23 mouse cellular contexts compared by ENCODE assay signal in the genomic region with DNA sequence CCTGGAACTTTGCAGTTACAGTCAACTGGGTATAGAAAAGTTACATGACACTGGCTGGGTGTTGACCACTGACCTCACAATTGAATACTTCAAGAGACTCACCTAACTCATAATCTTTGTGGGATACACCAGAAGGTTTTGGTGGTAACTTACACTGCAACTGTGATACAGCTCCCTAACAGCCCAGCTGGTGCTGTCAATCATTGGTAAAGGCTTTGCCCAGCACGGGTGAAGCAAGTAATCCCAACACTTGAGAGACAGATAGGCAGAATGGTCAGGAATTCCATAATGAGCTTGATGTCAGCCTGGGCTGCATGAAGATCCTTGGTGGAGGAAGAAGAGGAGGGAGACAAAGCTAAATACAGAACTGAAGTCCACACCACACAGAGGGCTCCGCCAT. TPM values are rescaled to one million over a fixed set of nuclear protein-coding genes. Genes with fewer than 3 reads are reported as not detected.
A peak's percentile ranks its signal among the peaks of the same experiment; 100 is the strongest.
DNase-seq lines count a peak whose midpoint lies in the region; ATAC-seq and TF ChIP-seq lines count a peak whose summit lies in the region.
"Had no signal": no experiment of that assay in that cellular context is flagged by ENCODE, and none has a peak within 500 bp of the region (broad histone marks: within the 10 kb centered on the region; RNA-seq: fewer than 3 reads in every experiment).

No protein-coding gene starts in this region.

- no peak overlapping the region for H3K4me3 ChIP-seq in embryonic facial prominence, embryonic 14.5 days (ENCODE audit: low read depth, low read length)
- no peak overlapping the region for H3K4me3 ChIP-seq in embryonic facial prominence, embryonic 10.5 days
- H3K4me3 ChIP-seq in C2C12 (ENCODE audit: insufficient read depth, poor library complexity, severe bottlenecking) (no peak overlapping the region), myocyte (no peak overlapping the region)

- H3K79me3 ChIP-seq in C2C12 (ENCODE audit: low read depth) = no peaks in the 10 kb centered on the region

- H3K9me3 ChIP-seq in embryonic facial prominence, embryonic 14.5 days (ENCODE audit: control insufficient read depth, low read length) = 0 out of 2 replicates have a peak, but pooled peaks cover 4% of the 10 kb centered on the region
- no peaks in the 10 kb centered on the region for H3K9me3 ChIP-seq in embryonic facial prominence, embryonic 10.5 days
- H3K9me3 ChIP-seq: G1E had no signal

- no peak overlapping the region for H3K4me2 ChIP-seq in embryonic facial prominence, embryonic 14.5 days (ENCODE audit: low read depth, low read length)
- no peak overlapping the region for H3K4me2 ChIP-seq in myocyte (ENCODE audit: low read depth)

- WGBS in embryonic facial prominence, embryonic 14.5 days = 71% methylated on average over 2 of the region's 2 CpGs
- WGBS in embryonic facial prominence, embryonic 10.5 days = 72% methylated on average over 2 of the region's 2 CpGs

- no peak overlapping the region for H3ac ChIP-seq in C2C12 (ENCODE audit: control insufficient read depth, insufficient read length, low read depth)
- no peak overlapping the region for H3ac ChIP-seq in myocyte (ENCODE audit: control insufficient read depth, insufficient read length)

- ATAC-seq in embryonic facial prominence, embryonic 14.5 days (ENCODE audit: low read depth) = no peak
- ATAC-seq: activated CD4-positive, CD25-positive, alpha-beta regulatory T cell, adult 4 months; CD4-positive, CD25-positive, alpha-beta regulatory T cell, adult 4 months; Patski had no signal

- TF ChIP-seq POLR2A in myocyte (IDR thresholded peaks at IDR 0.05; ENCODE audit: insufficient read length, low read depth) = no peak

- H3K27me3 ChIP-seq in embryonic facial prominence, embryonic 14.5 days (replicated peaks; ENCODE audit: control insufficient read depth, insufficient read depth, low read length) = no peaks in the 10 kb centered on the region
- H3K27me3 ChIP-seq in embryonic facial prominence, embryonic 10.5 days (replicated peaks; ENCODE audit: low read depth, poor library complexity, severe bottlenecking) = no peaks in the 10 kb centered on the region
- H3K27me3 ChIP-seq in C2C12 (ENCODE audit: control insufficient read depth, insufficient read depth, insufficient read length) = no peaks in the 10 kb centered on the region
- H3K27me3 ChIP-seq in myocyte (ENCODE audit: control insufficient read depth, insufficient read depth, insufficient read length) = no peaks in the 10 kb centered on the region
- H3K27me3 ChIP-seq: CH12.LX, Patski had no signal

- no peak for TF ChIP-seq CTCF in C2C12 (IDR thresholded peaks at IDR 0.05; ENCODE audit: control insufficient read depth, insufficient read depth, insufficient read length)

- no peaks in the 10 kb centered on the region for H3K36me3 ChIP-seq in embryonic facial prominence, embryonic 14.5 days (ENCODE audit: control insufficient read depth, insufficient read depth, low read length)
- no peaks in the 10 kb centered on the region for H3K36me3 ChIP-seq in embryonic facial prominence, embryonic 10.5 days (replicated peaks)
- H3K36me3 ChIP-seq in C2C12 (ENCODE audit: control insufficient read depth, insufficient read depth) = no peaks in the 10 kb centered on the region
- H3K36me3 ChIP-seq in myocyte (ENCODE audit: control insufficient read depth, insufficient read depth) = no peaks in the 10 kb centered on the region
- H3K36me3 ChIP-seq: G1E had no signal

- DNase-seq in embryonic facial prominence, embryonic 14.5 days (ENCODE audit: low spot score) = peak; percentile 34
- DNase-seq in embryonic facial prominence, embryonic 10.5 days (ENCODE audit: low spot score) = no peak
- no peak for DNase-seq in thymus, postnatal 14 days
- DNase-seq in thymus, adult 18-20 months = no peak
- DNase-seq: adrenal gland, adult 2 months; adrenal gland, adult 8-10 months; adrenal gland, postnatal 10 days; adrenal gland, postnatal 14 days; adrenal gland, postnatal 25 days; adrenal gland, postnatal 36 days; B cell, adult 2 months; cerebellum, adult 11 months; cerebellum, adult 11-12 months; cerebellum, adult 18-20 months; cerebellum, adult 2 months had no signal

- H3K4me1 ChIP-seq in embryonic facial prominence, embryonic 14.5 days (ENCODE audit: control insufficient read depth, insufficient read depth, low read length) = no peaks in the 10 kb centered on the region
- no peaks in the 10 kb centered on the region for H3K4me1 ChIP-seq in embryonic facial prominence, embryonic 10.5 days

- H3K79me2 ChIP-seq in C2C12 (ENCODE audit: control insufficient read depth, insufficient read depth) = no peaks in the 10 kb centered on the region
- H3K79me2 ChIP-seq in myocyte (ENCODE audit: control insufficient read depth, insufficient read depth) = no peaks in the 10 kb centered on the region

- H3K27ac ChIP-seq in embryonic facial prominence, embryonic 14.5 days (replicated peaks; ENCODE audit: low read depth, low read length) = no peak overlapping the region
- no peak overlapping the region for H3K27ac ChIP-seq in embryonic facial prominence, embryonic 10.5 days (replicated peaks)

- H3K9ac ChIP-seq in embryonic facial prominence, embryonic 14.5 days (ENCODE audit: low read depth, low read length) = no peak overlapping the region

TF ChIP-seq in C2C12, 6 proteins besides CTCF, POLR2A, EP300 and RAD21:
- TF ChIP-seq FOSL1 (IDR thresholded peaks at IDR 0.05; ENCODE audit: insufficient read depth, low read length, poor library complexity, severe bottlenecking) = no peak
- no peak for TF ChIP-seq MYOG (IDR thresholded peaks at IDR 0.05; ENCODE audit: control insufficient read depth, extremely low read depth, insufficient read length)
- peak; percentile 92 for TF ChIP-seq MYOD1 (IDR thresholded peaks at IDR 0.05; ENCODE audit: control insufficient read depth, insufficient read length, low read depth)

TF ChIP-seq in myocyte, 11 proteins besides CTCF, POLR2A, EP300 and RAD21:
- TF ChIP-seq REST (IDR thresholded peaks at IDR 0.05; ENCODE audit: insufficient read depth, insufficient read length) (no peak), MYOG (IDR thresholded peaks at IDR 0.05; ENCODE audit: control insufficient read depth in 1 of 3, insufficient read depth in 1 of 3, insufficient read length in 2 of 3, low read depth in 2 of 3) (peak in 1 of 3 experiments; percentile 29), TCF3 (IDR thresholded peaks at IDR 0.05; ENCODE audit: insufficient read length, low read depth) (peak; percentile 31), USF1 (IDR thresholded peaks at IDR 0.05; ENCODE audit: low read depth) (no peak), E2F4 (IDR thresholded peaks at IDR 0.05; ENCODE audit: insufficient read depth) (no peak), TCF12 (IDR thresholded peaks at IDR 0.05; ENCODE audit: insufficient read depth, poor library complexity, severe bottlenecking) (peak; percentile 69), MYOD1 (IDR thresholded peaks at IDR 0.05; ENCODE audit: control insufficient read depth in 1 of 3, insufficient read length in 2 of 3, low read depth in 2 of 3) (peak; percentile 85 to 99 (median 98)), SRF (IDR thresholded peaks at IDR 0.05; ENCODE audit: control insufficient read depth, insufficient read length, low read depth) (no peak), POLR2AphosphoS2 (IDR thresholded peaks at IDR 0.05; ENCODE audit: insufficient read length, low read depth) (no peak)

RNA-seq across cellular contexts. Expression of a gene that starts 39.0 kb away (rescaled TPM):
- polyA plus RNA-seq in embryonic facial prominence, embryonic 14.5 days (2014; fragmentation: Nextera tagmentation; extraction: Ambion mirVana) = not detected in 2 replicates
- not detected in 2 replicates for polyA plus RNA-seq in embryonic facial prominence, embryonic 10.5 days (2016; fragmentation: Nextera tagmentation; extraction: Ambion mirVana)
- polyA plus RNA-seq in C2C12 (2012; fragmentation: generic; extraction: Trizol) (not detected), myocyte (2012; fragmentation: generic; extraction: Trizol) (not detected)
- polyA plus RNA-seq: adrenal gland, adult 2 months; brain, embryonic 14.5 days; CD4-positive, CD25-positive, alpha-beta regulatory T cell, adult 4 months; cerebellum, adult 2 months; G1E; Patski had no signal
